Mouse (Mus musculus) ES-CJ7 (cell line): ENCODE measurements around the gene Ltbp2.

ENCODE experiments used
- DNase-seq: peaks from one replicate; pipeline ENCODE4 v3.0.0; 2011; ENCODE audit warnings: low read depth, low spot score

Gene Ltbp2

DNA sequence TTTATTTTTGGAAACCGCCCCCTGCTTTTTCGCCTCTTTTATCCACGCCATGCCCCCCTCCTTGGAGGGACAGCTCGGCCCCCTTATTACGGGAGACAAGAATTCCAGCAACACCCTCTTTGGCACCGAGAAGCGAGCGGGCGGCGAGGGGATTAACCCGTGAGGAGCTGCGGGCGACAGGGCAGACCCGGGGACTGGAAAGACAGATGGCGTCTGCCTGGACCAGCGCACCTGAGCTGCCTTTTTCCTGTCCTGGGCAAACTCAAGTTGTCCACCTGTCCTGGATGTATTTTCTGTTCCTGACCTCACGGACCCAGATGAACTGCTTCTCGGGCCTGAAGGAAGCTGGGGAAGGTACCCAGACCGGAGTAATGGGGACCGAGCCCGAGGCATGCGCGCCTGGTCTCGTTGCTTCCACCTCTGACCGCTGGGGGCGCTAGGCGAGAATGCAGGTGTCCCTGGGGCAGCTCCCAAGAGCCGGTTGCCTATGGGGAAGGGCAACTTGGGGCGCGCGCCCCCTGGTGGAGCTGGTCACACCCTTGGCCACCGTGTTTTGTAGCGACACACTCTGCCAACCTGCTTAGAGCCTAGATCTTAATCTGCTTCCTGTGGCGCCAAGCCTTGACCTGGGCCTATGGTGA is at the start of gene Ltbp2:
Gene Ltbp2 (minus strand): TSS at position 52 of the 641 bp plus-strand sequence.
- DNase-seq, result peak; percentile 95

DNA sequence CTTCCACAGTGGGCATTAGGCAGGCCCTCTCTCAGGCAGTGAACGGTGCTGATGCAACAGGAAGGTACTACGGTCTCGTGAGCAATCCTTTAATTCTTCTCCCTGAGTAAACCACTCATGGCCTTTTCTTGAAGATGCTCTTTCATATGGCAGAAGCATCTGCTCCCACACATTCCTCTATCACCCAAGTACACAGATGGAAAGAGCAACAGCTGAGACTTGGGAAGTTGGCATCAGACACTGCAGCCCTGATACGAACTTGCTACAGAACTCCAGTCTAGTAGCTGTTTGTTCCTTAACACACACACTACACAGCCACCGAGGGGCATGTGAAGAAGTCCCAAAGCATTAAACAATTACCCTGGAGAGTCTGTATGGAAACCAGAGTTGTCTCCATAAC is 48.0 kb upstream of the Ltbp2 start:
- DNase-seq, result no peak

DNA sequence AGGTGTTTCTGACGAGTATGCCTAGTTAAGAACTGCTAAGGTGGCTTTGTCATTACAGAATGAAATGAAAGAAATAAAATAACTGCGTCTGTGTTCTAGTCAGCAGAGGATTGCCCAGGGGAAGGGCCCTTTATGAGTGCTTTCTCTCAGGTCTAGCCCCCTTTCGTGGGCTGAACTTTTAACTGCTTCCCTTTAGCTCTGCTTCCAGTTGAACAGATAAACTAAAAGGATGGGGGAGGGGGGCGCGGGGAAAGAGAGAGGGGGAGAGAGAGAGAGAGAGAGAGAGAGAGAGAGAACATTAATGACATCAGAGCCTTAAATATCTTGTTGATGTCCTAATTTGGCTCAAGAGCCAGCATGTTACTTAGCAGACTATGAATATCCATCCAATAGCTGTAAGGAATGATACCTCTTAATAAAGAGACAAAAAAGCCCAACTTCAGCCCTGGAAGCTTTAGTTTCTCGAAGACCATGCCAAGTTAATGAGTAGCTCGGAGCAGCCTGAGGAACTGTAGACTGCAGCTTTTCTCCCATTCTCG is 45.6 kb upstream of the Ltbp2 start:
- DNase-seq, result no peak

DNA sequence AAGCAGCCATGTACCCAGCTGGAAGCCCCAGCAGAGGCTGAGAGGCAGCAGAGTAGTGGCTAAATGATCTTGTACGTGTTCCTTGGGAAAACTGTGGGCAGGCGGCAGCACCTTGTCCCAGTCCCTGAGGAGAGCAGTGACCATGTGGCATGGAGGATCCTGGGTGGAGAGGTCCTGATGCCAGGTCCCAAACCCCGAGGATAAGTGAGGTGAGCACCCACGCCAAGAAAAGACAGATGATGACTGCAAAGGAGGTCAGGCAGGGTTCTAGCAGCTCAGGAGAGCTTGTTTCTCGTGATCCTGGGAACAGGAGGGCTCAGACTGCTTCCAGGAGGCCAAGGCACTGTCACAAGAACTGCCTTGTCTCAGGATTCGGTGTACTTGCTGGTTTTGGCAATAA is 42.5 kb upstream of the Ltbp2 start:
- DNase-seq, result no peak

DNA sequence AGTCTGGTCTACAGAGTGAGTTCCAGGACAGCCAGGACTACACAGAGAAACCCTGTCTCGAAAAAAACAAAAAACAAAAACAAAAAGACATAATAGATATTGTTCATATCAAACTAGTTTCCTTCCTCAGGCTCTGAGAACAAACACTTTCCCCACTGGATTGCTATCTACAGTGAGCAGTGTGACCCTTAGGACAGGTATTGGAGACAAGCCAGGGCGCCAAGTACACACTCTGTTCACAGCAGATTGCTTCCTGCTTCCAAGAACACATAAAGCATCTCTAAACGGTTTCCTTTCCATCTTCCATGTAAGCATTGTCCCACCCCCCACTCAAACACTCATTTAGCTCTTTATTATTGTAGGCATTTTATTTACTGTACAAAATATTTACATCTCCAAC is 41.5 kb upstream of the Ltbp2 start:
- DNase-seq, result no peak

DNA sequence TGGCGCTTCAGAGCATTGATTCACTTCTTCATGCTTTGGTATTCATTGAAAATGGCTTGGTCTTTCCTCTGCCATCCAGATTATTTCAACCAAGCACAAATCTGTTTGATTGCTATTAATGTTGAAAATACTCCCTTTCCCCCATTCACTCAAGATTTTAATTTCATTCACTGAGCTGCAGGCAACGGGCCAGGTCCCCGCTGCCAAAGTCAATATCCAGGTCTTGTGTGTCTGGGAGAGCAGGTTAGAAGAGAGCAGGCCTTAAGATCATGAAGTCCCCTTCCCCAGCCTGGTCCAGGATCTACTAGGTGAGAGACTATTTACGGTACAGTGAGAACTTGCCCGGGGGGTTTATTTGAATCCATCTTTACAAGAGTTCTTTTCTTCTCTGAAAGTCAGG is 38.6 kb upstream of the Ltbp2 start:
- DNase-seq, result no peak

DNA sequence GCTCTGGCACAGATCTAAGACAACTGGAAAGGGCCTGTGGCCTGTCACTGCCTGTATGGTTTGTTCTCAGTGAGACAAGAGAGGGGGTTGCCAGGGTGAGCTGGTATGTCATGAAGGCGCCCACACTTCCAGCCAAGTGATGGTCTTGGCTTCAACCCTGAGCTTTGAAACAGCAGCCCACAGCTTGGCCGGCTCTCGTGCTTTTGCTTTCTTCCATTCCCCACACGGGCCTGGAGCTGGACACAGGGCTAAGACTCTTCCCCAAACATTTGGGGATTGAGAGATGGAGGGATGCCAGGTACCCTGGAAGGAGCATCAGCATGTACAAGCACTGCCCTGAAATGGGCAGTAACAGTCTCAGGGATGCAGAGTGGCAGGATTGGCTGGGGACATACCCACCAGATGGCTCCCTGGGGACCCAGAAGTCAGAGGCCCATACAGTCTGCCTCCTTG is 36.3 kb upstream of the Ltbp2 start:
- DNase-seq, result no peak

DNA sequence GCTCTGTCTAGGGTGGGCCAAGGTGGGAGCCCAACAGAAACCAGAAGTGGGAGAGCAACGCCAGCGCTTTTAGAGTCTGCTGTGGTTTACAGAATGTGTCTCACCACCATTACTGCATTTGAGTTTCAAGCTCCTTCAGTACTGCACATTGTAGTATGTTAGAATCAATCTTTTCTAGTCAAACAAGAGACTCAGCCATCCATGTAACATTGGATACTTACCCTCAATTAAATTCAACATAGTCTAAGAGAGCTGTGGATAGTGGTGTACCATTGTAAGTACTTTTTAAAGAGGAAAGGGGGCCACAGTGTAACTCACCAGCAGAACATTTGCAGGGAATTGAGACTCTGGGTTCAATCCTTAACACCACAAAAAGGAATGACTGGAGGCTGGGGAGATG is 35.3 kb upstream of the Ltbp2 start:
- DNase-seq, result no peak

DNA sequence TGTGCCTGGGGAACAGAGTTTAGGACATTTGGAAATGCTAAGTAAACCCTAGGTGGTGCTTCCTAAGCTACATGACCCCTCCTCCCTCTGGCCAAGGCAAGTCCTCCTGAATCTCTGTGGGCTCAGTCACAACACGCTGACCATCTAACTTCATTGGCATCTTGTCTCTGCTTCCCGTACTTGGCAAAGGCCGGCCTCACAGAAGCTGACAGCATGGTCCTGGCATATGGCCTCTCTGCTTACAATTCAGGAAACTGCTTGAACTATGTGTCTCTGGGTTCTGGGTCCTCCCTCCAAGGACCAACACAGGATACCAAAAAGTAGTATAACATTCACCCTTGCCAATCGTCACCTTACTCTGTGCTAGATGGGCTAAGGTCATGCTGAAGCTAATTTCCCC is 33.7 kb upstream of the Ltbp2 start:
- no peak for DNase-seq

DNA sequence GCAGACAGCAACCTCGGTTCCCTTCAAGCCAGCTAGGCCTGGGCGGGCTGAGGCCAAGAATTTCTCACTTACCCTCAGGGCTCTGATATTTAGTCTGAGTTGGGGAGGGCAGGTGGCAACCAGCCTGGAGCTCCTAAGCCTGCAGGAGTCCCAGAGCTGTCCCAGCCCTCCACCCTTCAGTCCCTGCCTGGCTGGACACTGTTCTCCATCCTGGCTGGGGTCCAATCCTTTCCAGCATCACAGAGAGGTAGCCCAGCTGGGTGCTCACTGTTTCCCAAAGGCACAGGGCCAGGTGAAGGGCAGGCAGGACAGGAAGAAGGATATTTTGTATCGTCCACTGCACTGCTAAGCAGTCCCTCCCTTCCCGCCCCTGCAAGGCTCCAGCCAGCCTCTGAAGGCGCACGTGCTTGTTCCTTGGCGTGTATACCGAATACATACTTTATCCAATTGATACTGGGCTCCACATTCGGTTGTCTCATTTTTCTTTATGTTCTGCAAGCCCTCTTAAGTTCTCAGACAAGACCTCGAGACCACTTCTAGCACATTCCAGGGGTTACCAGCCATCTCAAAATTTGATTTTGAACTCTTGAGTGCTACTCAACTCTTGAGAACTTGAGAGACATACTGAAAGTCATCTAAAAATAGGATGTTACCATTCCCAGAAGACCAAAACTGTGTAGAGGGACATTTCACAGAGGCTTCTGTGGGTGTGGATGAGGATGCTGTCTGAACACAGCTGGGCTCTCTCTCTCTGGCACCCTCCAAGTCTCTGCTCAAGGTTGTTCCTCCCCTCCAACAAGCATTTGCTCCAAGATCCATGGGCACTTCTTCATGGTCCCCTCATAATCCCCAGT is 31.5 kb upstream of the Ltbp2 start:
- no peak for DNase-seq

DNA sequence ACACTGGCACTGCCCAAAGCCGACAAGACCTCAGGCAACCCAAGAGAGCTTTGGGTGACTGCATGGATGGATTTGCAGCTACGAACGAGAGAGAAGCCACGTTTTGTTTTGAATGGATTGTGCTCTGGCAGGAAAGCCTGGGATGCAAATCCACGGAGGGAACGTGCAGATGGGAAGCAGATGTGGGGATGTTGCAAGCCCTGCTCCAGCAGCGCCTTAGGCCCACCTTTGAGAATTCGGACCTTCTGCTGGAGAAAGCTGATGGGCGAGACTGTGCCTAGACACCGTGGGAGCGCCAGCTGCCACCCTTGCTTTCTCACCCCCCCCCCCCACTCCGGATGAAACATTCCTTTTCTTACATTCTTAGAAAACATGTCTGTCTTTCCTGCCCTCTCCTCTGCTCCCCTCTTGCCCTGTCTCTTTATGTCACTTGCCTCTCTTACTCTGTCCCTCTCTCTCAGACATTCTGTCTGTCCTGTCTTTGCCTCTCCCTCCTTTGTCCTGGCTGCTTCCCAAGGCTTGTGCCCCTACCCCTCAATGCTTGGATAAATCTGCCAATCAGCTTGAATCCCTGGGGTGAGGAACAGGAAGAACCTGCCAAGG is 30.8 kb upstream of the Ltbp2 start:
- no peak for DNase-seq

DNA sequence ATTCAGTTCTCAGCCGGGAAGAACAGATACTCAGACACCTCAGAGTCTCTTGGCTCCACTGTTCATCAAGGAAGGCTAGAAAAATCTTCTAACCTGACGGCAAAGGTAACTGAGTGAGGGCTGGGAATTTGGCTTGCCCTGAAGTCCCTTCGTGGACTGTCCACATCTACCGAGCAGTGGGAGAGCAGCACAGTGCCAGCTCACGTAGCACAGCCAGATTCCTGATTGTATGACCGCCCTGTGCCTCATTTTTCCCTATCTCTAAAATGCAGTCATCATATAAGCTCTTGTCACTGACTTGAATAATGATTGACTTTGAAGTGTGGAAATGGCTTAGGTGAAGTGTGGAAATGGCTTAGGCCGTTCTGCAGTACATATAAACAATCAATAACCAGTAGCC is 28.1 kb upstream of the Ltbp2 start:
- no peak for DNase-seq

DNA sequence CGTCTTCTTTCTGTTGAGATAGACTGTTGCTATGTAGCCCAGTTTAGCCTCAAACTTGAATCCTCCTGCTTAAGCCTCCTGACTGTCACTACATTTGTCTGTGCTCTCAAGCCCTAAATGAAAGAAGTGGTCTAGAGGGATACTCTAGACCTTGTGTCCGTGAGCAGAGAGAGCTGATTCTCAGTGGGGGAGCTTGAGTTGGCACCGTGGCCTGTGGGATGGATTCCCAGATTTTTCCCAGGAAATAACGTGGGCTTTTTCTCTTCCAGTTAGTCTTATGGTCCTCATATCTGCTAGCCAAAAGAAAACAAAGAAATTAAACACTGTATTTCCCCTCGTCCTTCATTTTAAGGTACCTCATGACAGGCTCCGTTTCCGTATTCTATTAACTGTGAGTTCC is 24.0 kb upstream of the Ltbp2 start:
- no peak for DNase-seq

DNA sequence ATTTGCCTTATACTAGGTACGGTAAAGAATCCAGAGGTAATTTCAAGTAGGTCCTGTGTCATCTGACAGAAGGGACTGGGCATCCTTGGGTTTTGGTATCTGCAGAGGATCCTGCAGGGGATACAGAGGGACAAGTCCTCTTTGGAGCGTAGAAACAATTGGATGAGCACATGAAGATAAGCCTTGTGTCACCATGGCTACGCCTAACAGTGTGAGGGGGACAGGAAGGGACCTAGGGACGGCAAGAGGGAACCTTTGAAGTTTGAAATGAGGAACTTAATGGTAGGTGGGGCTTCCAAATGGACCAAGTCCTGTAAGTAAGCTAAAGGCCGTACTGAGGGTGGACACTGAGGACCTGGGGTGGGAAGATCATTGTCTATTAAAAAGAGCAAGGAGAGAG is 21.0 kb upstream of the Ltbp2 start:
- DNase-seq, result no peak

DNA sequence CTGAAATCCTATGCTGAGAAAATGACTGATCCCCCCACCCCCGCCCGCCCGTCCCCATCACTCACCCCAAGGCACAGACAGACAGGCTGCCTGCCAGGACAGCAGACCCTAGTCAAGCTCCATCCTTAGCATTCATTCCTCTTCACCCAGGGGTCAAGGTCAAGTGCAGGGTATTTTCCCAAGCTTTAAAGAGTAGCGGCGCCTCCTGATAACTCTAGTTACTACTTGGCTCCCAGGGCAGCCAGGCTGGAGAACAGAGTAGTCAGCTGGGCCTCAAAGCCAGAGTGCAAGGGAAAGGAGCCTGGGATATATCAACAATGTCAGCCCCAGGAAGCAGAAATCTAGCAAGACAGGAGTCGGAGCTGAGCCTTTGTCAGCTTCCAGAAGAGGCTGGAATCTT is 19.9 kb upstream of the Ltbp2 start:
- DNase-seq, result no peak

DNA sequence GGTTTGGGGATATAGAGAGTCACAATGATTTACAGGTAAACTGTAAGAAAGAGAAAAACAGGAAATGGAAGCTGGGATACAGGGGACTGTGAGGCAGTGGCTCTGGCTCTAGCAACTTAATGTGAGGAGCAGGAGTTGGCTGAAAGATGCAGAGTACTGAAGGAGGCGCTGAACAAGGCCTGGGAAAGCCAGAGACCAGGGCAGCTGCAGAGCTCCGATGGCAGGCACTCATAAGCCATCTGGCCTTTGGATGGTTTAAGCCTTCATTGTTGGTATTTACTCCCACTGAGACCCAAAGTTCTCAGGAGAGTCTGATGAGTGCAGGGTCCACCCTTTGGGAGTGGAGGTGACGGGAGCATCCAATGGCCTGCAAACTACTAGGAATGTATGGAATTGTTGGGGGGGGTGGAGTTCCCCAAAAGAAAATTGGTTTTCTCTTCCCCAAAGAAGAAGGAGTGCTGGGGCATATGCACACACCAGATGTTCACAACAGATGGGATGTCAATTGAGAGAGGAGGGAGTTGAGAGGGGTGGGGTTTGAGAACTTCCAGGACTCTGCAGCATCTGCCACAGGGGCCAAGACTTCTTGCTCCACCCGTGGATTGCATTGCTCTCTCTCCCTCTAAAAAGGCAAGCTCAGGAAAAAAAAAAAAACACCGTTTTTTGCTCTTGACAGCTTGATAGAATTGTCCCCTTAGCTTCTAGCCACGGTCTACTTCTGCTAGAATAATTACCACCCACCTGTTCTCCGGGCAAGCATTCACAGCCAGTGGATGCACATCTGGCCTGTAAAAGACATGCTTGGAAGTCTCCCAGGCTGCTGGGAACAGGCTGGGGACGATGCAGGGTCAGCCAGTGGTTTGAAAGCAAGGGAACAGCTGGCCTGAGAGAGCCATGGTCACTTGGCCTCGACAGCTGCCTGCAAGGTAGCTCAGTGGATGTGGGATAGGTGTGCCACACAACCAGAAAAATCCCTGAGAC is 17.6 kb upstream of the Ltbp2 start:
- DNase-seq, result no peak

DNA sequence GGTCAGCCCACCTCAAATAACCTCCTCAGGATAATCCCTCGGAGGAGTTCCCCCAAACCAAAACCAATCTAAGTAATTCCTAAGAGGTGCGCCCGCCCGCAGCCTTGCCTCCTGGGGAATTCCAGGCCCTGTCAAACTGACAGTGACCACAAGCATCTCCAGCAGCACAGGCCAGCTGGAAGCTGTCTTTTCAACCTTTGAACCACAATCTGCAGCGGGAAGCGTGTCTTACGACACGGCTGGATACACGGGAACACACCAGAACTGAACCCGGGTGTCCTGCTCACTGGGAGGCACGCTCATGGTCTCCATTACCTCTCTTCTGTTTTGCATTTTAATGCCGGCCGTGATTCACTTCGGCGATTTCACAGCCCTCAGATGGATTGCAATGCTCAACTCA is 14.0 kb upstream of the Ltbp2 start:
- no peak for DNase-seq

DNA sequence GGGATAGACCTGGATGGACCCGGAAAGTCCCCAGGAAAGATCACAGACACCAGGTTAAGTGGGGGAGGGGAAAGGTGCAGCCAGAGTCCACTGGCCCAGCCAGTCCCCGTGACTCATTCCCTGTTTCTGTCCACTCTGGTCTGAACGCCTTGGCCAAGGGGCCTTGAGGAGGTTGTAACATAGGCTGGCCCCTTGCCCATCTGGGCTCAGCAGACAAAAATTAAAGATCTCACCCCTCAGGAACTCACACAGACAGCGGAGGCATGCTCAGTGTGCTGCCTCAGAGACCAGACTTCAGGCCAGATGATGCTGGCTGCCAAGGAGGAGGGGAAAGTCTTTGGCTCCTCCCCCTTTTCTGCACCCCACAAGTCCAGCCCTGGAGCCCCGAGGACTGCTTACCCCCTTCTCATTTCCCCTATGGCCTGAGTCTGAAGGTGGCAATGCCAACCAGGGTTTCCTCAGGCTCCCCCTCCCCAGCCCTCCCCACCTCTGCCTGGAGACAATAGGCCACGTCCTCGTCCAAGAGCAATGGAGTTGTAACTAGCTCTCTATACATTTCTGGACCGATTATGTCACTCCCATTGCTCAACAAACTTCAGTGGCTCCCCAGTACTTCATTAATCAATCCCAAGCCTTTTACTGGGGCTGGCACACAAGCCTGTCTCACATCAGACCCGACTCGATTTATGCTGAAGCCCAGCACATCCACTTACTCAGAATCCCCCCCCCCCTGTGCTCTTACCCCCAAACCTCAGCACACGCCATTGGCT is 9.0 kb upstream of the Ltbp2 start:
- no peak for DNase-seq

DNA sequence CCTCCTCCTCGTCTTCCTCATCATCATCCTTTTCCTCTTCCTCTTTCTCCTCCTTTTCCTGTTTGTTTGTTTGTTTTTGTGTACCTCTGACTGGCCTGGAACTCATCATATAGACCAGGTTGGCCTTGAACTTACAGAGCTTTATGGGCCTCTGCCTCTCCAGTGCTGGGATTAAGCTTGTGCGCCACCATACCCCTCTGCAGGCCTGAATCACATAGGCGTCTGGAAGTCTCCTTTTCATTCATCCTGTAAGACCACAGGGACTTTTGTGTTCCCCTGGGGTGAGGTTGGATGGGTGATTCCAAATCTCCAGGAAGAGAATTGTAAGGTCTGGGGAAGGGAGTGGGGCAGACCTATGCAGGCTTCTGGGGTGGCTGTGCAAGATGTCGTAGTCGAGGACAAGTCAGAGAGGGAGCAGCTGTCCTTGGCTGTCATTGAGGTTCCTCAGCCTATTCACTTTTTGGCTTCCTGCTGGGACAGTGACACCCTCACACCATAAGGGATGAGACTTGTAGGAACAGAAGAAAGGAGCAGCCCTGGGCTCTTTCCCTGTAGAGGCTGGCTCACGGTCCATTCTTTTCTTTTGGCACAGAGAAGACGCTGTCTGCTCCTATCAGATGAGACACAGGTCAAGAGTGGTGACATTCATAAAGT is 8.2 kb upstream of the Ltbp2 start:
- peak; percentile 24 for DNase-seq

DNA sequence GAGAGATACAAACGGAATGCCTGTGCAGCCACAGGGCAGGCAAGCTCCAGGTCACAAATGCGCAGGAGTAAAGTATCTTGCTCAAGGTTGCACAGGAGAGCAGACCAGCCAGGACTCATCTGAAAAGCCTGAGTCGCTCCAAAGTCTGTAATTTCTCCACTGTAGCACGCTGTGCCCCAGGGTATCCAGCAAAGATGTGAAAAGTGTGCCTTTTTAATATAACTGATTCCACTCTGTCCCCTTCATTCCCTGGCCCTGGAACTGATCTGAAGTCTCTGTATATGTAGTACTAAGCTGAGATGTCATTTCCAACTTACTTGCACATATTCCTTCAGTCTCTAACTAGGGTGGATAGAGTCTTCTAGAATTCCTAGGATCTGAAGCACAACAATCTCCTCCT is 6.5 kb upstream of the Ltbp2 start:
- no peak for DNase-seq
